Mouse (Mus musculus) spleen, adult 2 months (tissue): ENCODE data around the gene Nfia. TPM values are rescaled to one million over a fixed set of nuclear protein-coding genes. Genes with fewer than 3 reads are reported as not detected.

ENCODE experiments used
- DNase-seq, 2 experiments: peaks; one replicate each; pipeline versions ENCODE4 v3.0.0 to v3.0.0-alpha.2; 2012 to 2021; ENCODE audit warnings: low spot score in 2 of 2, low read depth in 1 of 2
- H3K27ac ChIP-seq: fragments of 200-500 bp; 2 replicates; pipeline ENCODE4 v1.5.1; 2012; ENCODE audit warnings: low read length, inconsistent platforms; ENCODE audit not compliant: insufficient read depth
- H3K27me3 ChIP-seq: fragments of 200-500 bp; 2 replicates; pipeline ENCODE4 v1.6.1; 2012; ENCODE audit warnings: mild to moderate bottlenecking, moderate library complexity, low read length, inconsistent platforms; ENCODE audit not compliant: control insufficient read depth, insufficient read depth
- H3K36me3 ChIP-seq: fragments of 200-500 bp; 2 replicates; pipeline ENCODE4 v1.6.1; 2012; ENCODE audit warnings: mild to moderate bottlenecking, low read length, inconsistent platforms; ENCODE audit not compliant: control insufficient read depth, insufficient read depth
- H3K4me1 ChIP-seq: fragments of 200-500 bp; 2 replicates; pipeline ENCODE4 v1.6.1; 2011; ENCODE audit warnings: inconsistent platforms; ENCODE audit not compliant: control insufficient read depth, insufficient read depth, insufficient read length
- H3K4me3 ChIP-seq: fragments of 200-500 bp; 2 replicates; pipeline ENCODE4 v1.5.1; 2011; ENCODE audit warnings: mild to moderate bottlenecking, inconsistent platforms; ENCODE audit not compliant: insufficient read depth, insufficient read length; ENCODE audit errors: extremely low read depth
- CTCF ChIP-seq: fragments of 200-500 bp; IDR thresholded peaks from 2 replicates; pipeline ENCODE4 v1.5.1; 2011; ENCODE audit warnings: mild to moderate bottlenecking, inconsistent platforms; ENCODE audit not compliant: insufficient read depth, insufficient read length, insufficient replicate concordance; ENCODE audit errors: extremely low read depth
- POLR2A ChIP-seq: fragments of 200-500 bp; IDR thresholded peaks from 2 replicates; pipeline ENCODE4 v1.6.1; 2011; ENCODE audit warnings: low read depth, low read length, inconsistent platforms
- WGBS: fragments of 180-500 bp; shearing (Covaris S2); methylation state at CpG from one replicate; pipeline ENCODE4 v1.1.7; 2018; 5-methylcytosine and 5-hydroxymethylcytosine counted together
- polyA plus RNA-seq: library from polyadenylated mRNA; depleted of rRNA; stranded (reverse); fragments of >200 nt; gene quantifications from 2 replicates; pipeline ENCODE4 v1.2.3, GENCODE M21; 2012

Gene Nfia
- polyA plus RNA-seq, 1 experiment, result 10.3 TPM

GRCm38 (mm10) chr4:97839406-97840101 lies 67.0 kb downstream of the Nfia start:
- Histone ChIP-seq H3K27me3 (no peaks in the 10 kb centered on the region), H3K27ac (no peak overlapping the region), H3K4me3 (no peak overlapping the region), H3K36me3 (no peaks in the 10 kb centered on the region), H3K4me1 (no peaks in the 10 kb centered on the region; the same call in 1 of the 2 replicates)
- WGBS, result 73% methylated on average over 7 of the region's 7 CpGs
- DNase-seq, result no peak
- no peak for TF ChIP-seq POLR2A
- no peak for TF ChIP-seq CTCF

- Histone ChIP-seq H3K4me1 (no peaks in the 10 kb centered on the region; the same call in 1 of the 2 replicates), H3K27me3 (no peaks in the 10 kb centered on the region), H3K36me3 (no peaks in the 10 kb centered on the region), H3K27ac (no peak overlapping the region), H3K4me3 (no peak overlapping the region)
- DNase-seq, result no peak
- TF ChIP-seq POLR2A, result no peak
- no peak for TF ChIP-seq CTCF
- WGBS, result 92% methylated on average over 8 of the region's 8 CpGs
These were observed 67.9 kb downstream of the Nfia start for GRCm38 (mm10) chr4:97840227-97841062.

GRCm38 (mm10) chr4:97841063-97841595 lies 68.6 kb downstream of the Nfia start:
- Histone ChIP-seq H3K4me3 (no peak overlapping the region), H3K36me3 (no peaks in the 10 kb centered on the region), H3K4me1 (no peaks in the 10 kb centered on the region; the same call in 1 of the 2 replicates), H3K27ac (no peak overlapping the region), H3K27me3 (no peaks in the 10 kb centered on the region)
- DNase-seq, result no peak
- TF ChIP-seq CTCF, result no peak
- no peak for TF ChIP-seq POLR2A
- 86% methylated on average over 4 of the region's 4 CpGs for WGBS

- Histone ChIP-seq H3K4me3 (no peak overlapping the region), H3K27me3 (no peaks in the 10 kb centered on the region), H3K36me3 (no peaks in the 10 kb centered on the region), H3K27ac (no peak overlapping the region), H3K4me1 (no peaks in the 10 kb centered on the region; the same call in 1 of the 2 replicates)
- 38% methylated on average over 5 of the region's 5 CpGs for WGBS
- no peak for TF ChIP-seq POLR2A
- no peak for TF ChIP-seq CTCF
- no peak for DNase-seq
These were observed 69.2 kb downstream of the Nfia start for GRCm38 (mm10) chr4:97841745-97842144.

GRCm38 (mm10) chr4:97843981-97844690 lies 71.6 kb downstream of the Nfia start:
- WGBS, result 79% methylated on average over 15 of the region's 15 CpGs
- Histone ChIP-seq H3K27me3 (no peaks in the 10 kb centered on the region), H3K4me3 (no peak overlapping the region), H3K36me3 (no peaks in the 10 kb centered on the region), H3K27ac (no peak overlapping the region), H3K4me1 (no peaks in the 10 kb centered on the region; the same call in 1 of the 2 replicates)
- no peak for DNase-seq
- TF ChIP-seq POLR2A (no peak), CTCF (no peak)

GRCm38 (mm10) chr4:97844899-97845298 lies 72.4 kb downstream of the Nfia start:
- whole genome bisulfite sequencing, result 8% methylated on average over 6 of the region's 6 CpGs
- no peaks in the 10 kb centered on the region for H3K36me3 ChIP-seq
- no peak overlapping the region for H3K4me3 ChIP-seq
- no peak for DNase-seq
- no peaks in the 10 kb centered on the region; the same call in 1 of the 2 replicates for H3K4me1 ChIP-seq
- no peak for TF ChIP-seq CTCF
- no peak for TF ChIP-seq POLR2A
- H3K27me3 ChIP-seq, result no peaks in the 10 kb centered on the region
- no peak overlapping the region for H3K27ac ChIP-seq
